Mouse (Mus musculus) midbrain, embryonic 16.5 days (tissue): ENCODE data around the gene Sdhd. TPM values are rescaled to one million over a fixed set of nuclear protein-coding genes. Genes with fewer than 3 reads are reported as not detected.

ENCODE experiments used
- ATAC-seq: fragments of 200-750 bp; cut with Nextera tagmentation; 2 replicates; pipeline ENCODE4 v1.8.0; 2017; ENCODE audit warnings: moderate TSS enrichment
- H3K27ac ChIP-seq: fragments of 300-500 bp; sonication (generic); 2 replicates; pipeline ENCODE4 v1.5.1; 2014; ENCODE audit warnings: mild to moderate bottlenecking, low read length, mixed read lengths
- H3K27me3 ChIP-seq: fragments of 300-500 bp; sonication (generic); 2 replicates; pipeline ENCODE4 v1.6.1; 2014; ENCODE audit warnings: low read depth, low read length, mixed read lengths; ENCODE audit not compliant: control insufficient read depth, insufficient read depth
- H3K36me3 ChIP-seq: fragments of 300-500 bp; sonication (generic); 2 replicates; pipeline ENCODE4 v1.6.1; 2014; ENCODE audit warnings: mild to moderate bottlenecking, low read length, moderate library complexity, mixed read lengths; ENCODE audit not compliant: control insufficient read depth, insufficient read depth
- H3K4me1 ChIP-seq: fragments of 300-500 bp; sonication (generic); 2 replicates; pipeline ENCODE4 v1.6.1; 2014; ENCODE audit warnings: mild to moderate bottlenecking, low read length, mixed read lengths; ENCODE audit not compliant: control insufficient read depth, insufficient read depth
- H3K4me2 ChIP-seq: fragments of 300-500 bp; sonication (generic); 2 replicates; pipeline ENCODE4 v1.6.1; 2014; ENCODE audit warnings: mild to moderate bottlenecking, low read length, mixed read lengths
- H3K4me3 ChIP-seq: fragments of 300-500 bp; sonication (generic); 2 replicates; pipeline ENCODE4 v1.5.1; 2014; ENCODE audit warnings: low read depth, mild to moderate bottlenecking, low read length, moderate library complexity, mixed read lengths
- H3K9ac ChIP-seq: fragments of 300-500 bp; sonication (generic); 2 replicates; pipeline ENCODE4 v1.6.1; 2014; ENCODE audit warnings: low read depth, low read length, mixed read lengths
- H3K9me3 ChIP-seq: fragments of 300-500 bp; sonication (generic); replicated peaks from 2 replicates; pipeline ENCODE4 v1.6.1; 2014; ENCODE audit warnings: mild to moderate bottlenecking, low read length, mixed read lengths; ENCODE audit not compliant: control insufficient read depth, poor library complexity, severe bottlenecking
- WGBS: fragments of 180-500 bp; shearing (Covaris S2); extraction: QIAGEN DNeasy Blood & Tissue Kit; methylation state at CpG from one replicate; pipeline ENCODE4 v1.1.7; 2014; 5-methylcytosine and 5-hydroxymethylcytosine counted together
- polyA plus RNA-seq: library from polyadenylated mRNA; unstranded; fragments of >200 nt; fragmentation: Nextera tagmentation; extraction: Ambion mirVana; gene quantifications from 2 replicates; pipeline ENCODE4 v1.2.1, GENCODE M21; 2015

Sdhd gene
- polyA plus RNA-seq, 1 experiment from 2014 or later, result 248 TPM

- no peak for ATAC-seq
- no peaks in the 10 kb centered on the region for H3K27me3 ChIP-seq
- 81% methylated on average over 12 of the region's 12 CpGs for WGBS
- peaks cover 28% of the 10 kb centered on the region for H3K36me3 ChIP-seq
- H3K4me3 ChIP-seq, result no peak overlapping the region
- no peaks in the 10 kb centered on the region for H3K9me3 ChIP-seq
- H3K9ac ChIP-seq, result no peak overlapping the region
- H3K27ac ChIP-seq, result no peak overlapping the region
- H3K4me1 ChIP-seq, result no peaks in the 10 kb centered on the region
- H3K4me2 ChIP-seq, result no peak overlapping the region
Observed at GRCm38 (mm10) chr9:50594794-50595417, 8.7 kb downstream of the Sdhd start.

GRCm38 (mm10) chr9:50593544-50593943 lies 10.1 kb downstream of the Sdhd start:
- Histone ChIP-seq H3K4me3 (no peak overlapping the region), H3K4me1 (no peaks in the 10 kb centered on the region)
- 85% methylated on average over 3 of the region's 3 CpGs for WGBS

GRCm38 (mm10) chr9:50592955-50593354 lies 10.7 kb downstream of the Sdhd start:
- no peaks in the 10 kb centered on the region for H3K9me3 ChIP-seq
- no peaks in the 10 kb centered on the region for H3K4me1 ChIP-seq
- no peak overlapping the region for H3K4me2 ChIP-seq
- H3K9ac ChIP-seq, result no peak overlapping the region
- peaks cover 18% of the 10 kb centered on the region for H3K36me3 ChIP-seq
- 92% methylated on average over 9 of the region's 9 CpGs for WGBS
- no peak for ATAC-seq
- H3K4me3 ChIP-seq, result no peak overlapping the region
- H3K27me3 ChIP-seq, result no peaks in the 10 kb centered on the region
- no peak overlapping the region for H3K27ac ChIP-seq

More at GRCm38 (mm10) chr9:50593544-50593943, 10.1 kb downstream of the Sdhd start:
- H3K27ac ChIP-seq, result no peak overlapping the region
- ATAC-seq, result no peak
- no peak overlapping the region for H3K4me2 ChIP-seq
- peaks cover 23% of the 10 kb centered on the region for H3K36me3 ChIP-seq
- no peaks in the 10 kb centered on the region for H3K9me3 ChIP-seq
- no peaks in the 10 kb centered on the region for H3K27me3 ChIP-seq
- no peak overlapping the region for H3K9ac ChIP-seq

- H3K4me2 ChIP-seq, result no peak overlapping the region
- H3K27me3 ChIP-seq, result no peaks in the 10 kb centered on the region
- H3K4me1 ChIP-seq, result no peaks in the 10 kb centered on the region
- H3K27ac ChIP-seq, result no peak overlapping the region
- no peak overlapping the region for H3K4me3 ChIP-seq
- no peak for ATAC-seq
- H3K9ac ChIP-seq, result no peak overlapping the region
- no peaks in the 10 kb centered on the region for H3K9me3 ChIP-seq
- 80% methylated on average over 10 of the region's 10 CpGs for WGBS
- H3K36me3 ChIP-seq, result peaks cover 5% of the 10 kb centered on the region
Observed at GRCm38 (mm10) chr9:50590856-50591518, 12.6 kb downstream of the Sdhd start.

- Histone ChIP-seq H3K36me3 (no peaks in the 10 kb centered on the region), H3K4me3 (no peak overlapping the region), H3K4me2 (no peak overlapping the region), H3K9ac (no peak overlapping the region), H3K27me3 (no peaks in the 10 kb centered on the region), H3K27ac (no peak overlapping the region), H3K9me3 (no peaks in the 10 kb centered on the region), H3K4me1 (no peaks in the 10 kb centered on the region)
- ATAC-seq, result no peak
- WGBS, result 78% methylated on average over 4 of the region's 4 CpGs
Observed at GRCm38 (mm10) chr9:50586955-50587354, 16.7 kb downstream of the Sdhd start.

GRCm38 (mm10) chr9:50585145-50585818 lies 18.3 kb downstream of the Sdhd start:
- Histone ChIP-seq H3K4me1 (no peaks in the 10 kb centered on the region), H3K4me3 (no peak overlapping the region), H3K27ac (no peak overlapping the region), H3K9me3 (no peaks in the 10 kb centered on the region), H3K4me2 (no peak overlapping the region), H3K36me3 (no peaks in the 10 kb centered on the region), H3K27me3 (no peaks in the 10 kb centered on the region), H3K9ac (no peak overlapping the region)
- 79% methylated on average over 6 of the region's 6 CpGs for WGBS
- ATAC-seq, result no peak

GRCm38 (mm10) chr9:50580370-50580769 lies 23.2 kb downstream of the Sdhd start:
- H3K4me1 ChIP-seq, result no peaks in the 10 kb centered on the region
- H3K27me3 ChIP-seq, result no peaks in the 10 kb centered on the region
- H3K9ac ChIP-seq, result no peak overlapping the region
- no peaks in the 10 kb centered on the region for H3K9me3 ChIP-seq
- no peak overlapping the region for H3K27ac ChIP-seq
- no peaks in the 10 kb centered on the region for H3K36me3 ChIP-seq
- 9% methylated on average over 4 of the region's 4 CpGs for WGBS
- no peak overlapping the region for H3K4me3 ChIP-seq
- no peak overlapping the region for H3K4me2 ChIP-seq
- ATAC-seq, result no peak

- Histone ChIP-seq H3K9ac (no peak overlapping the region), H3K27ac (no peak overlapping the region), H3K36me3 (no peaks in the 10 kb centered on the region), H3K4me3 (no peak overlapping the region), H3K4me1 (no peaks in the 10 kb centered on the region), H3K9me3 (no peaks in the 10 kb centered on the region), H3K27me3 (no peaks in the 10 kb centered on the region), H3K4me2 (no peak overlapping the region)
- WGBS, result 82% methylated on average over 10 of the region's 10 CpGs
- ATAC-seq, result no peak
Observed at GRCm38 (mm10) chr9:50569599-50570525, 33.8 kb downstream of the Sdhd start.
